Mouse (Mus musculus): Measurements from ENCODE around the gene Dhdds.

DNA sequence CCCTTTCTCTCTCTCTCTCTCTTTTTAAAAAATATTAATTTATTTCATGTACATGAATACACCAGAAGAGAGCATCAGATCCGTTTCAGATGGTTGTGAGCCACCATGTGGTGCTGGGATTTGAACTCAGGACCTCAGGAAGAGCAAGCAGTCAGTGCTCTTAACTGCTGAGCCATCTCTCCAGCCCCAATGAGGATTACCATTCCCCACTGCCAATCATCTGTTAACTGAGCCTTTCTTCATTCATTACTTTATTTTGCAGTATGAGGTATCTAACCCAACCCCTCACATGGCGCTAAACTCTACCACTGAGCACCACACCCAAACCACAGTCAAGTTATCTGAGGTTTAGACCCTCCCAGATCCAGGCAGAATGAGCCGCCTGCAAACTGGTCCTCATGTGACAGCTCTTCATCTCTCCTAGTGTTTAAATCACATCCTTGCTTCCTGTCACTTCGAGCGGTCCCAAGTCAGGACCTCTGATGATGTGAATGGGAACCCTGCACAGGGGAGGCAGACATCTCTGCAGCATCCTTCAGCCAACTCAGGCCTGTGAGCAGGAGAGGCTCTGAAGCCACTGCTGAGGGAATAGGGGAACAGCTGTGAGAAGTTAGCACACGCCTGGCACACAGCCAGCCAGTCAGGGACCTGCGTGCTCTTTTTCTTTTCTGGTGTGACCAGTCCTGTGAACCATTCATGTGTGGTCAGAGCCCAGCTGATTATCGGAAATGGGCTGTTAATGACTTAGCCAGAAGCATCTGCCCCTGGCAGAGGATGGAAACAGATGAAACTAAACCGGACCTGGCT lies 40.8 kb upstream of the Dhdds start:
- TF ChIP-seq POLR2A (IDR thresholded peaks at IDR 0.05; ENCODE audit: insufficient read depth, low read depth, low read length) = no peak
- TF ChIP-seq CTCF (IDR thresholded peaks at IDR 0.05) = no peak
